Mouse (Mus musculus): ENCODE results near the gene C1ra.
"Not testable (repeated sequence)": the region's sequence is repeated elsewhere in the genome, so short reads cannot be mapped to it uniquely, and the experiment has no call there.

- not testable (repeated sequence) for TF ChIP-seq MAX (IDR thresholded peaks at IDR 0.05); CTCF (IDR thresholded peaks at IDR 0.05; ENCODE audit: control insufficient read depth, insufficient read depth, insufficient read length)
These were observed 49.4 kb downstream of the C1ra start for GRCm38 (mm10) chr6:124561611-124562010.
